Mouse (Mus musculus) left cerebral cortex, postnatal 36 days (tissue): ENCODE data around the gene Kcnq4. TPM values are rescaled to one million over a fixed set of nuclear protein-coding genes. Genes with fewer than 3 reads are reported as not detected.

Source experiments
- DNase-seq, 2 experiments: peaks; one replicate each; pipeline ENCODE4 v3.0.0; 2021 to 2022; ENCODE audit warnings: low spot score in 2 of 2, mixed read lengths in 1 of 2
- intact Hi-C: fragments of 180-260 bp; cut with DNase I; formaldehyde crosslinking; loops from one replicate; pipeline ENCODE4 v1.15.1; 2025
- total RNA-seq, 2 experiments: library from RNA; stranded (reverse); gene quantifications; 2 replicates each; pipeline ENCODE4 v1.2.3; 2021

Kcnq4 gene
- total RNA-seq, 2 experiments from 2014 or later = 6.5 to 7.7 TPM

GRCm38 (mm10) chr4:120682168-120682567 is 66.2 kb downstream of the Kcnq4 start:
- DNase-seq = peak; percentile 62
- intact Hi-C loops = loop anchor here (1.0 to 5.0 kb wide), 2 partner anchors 75 to 93 kb away; no protein-coding TSS in a partner anchor

GRCm38 (mm10) chr4:120680953-120681352 is 67.5 kb downstream of the Kcnq4 start:
- DNase-seq = no peak
- intact Hi-C loops = loop anchor here (5.0 kb wide), 1 partner anchor 76 kb away; no protein-coding TSS in a partner anchor

GRCm38 (mm10) chr4:120675640-120676039 is 72.8 kb downstream of the Kcnq4 start:
- DNase-seq = no peak
- intact Hi-C loops = no loop called here

- intact Hi-C loops = no loop called here
- DNase-seq = no peak
These were observed 73.5 kb downstream of the Kcnq4 start for GRCm38 (mm10) chr4:120674775-120675451.

- no peak for DNase-seq
- intact Hi-C loops = no loop called here
These were observed 74.8 kb downstream of the Kcnq4 start for GRCm38 (mm10) chr4:120673606-120674005.

- intact Hi-C loops = no loop called here
- DNase-seq = no peak
These were observed 77.4 kb downstream of the Kcnq4 start for GRCm38 (mm10) chr4:120671046-120671445.

- intact Hi-C loops = loop anchor here (5.0 kb wide), 1 partner anchor 77 kb away; no protein-coding TSS in a partner anchor
- DNase-seq = no peak
These were observed 78.8 kb downstream of the Kcnq4 start for GRCm38 (mm10) chr4:120669585-120669984.

GRCm38 (mm10) chr4:120668551-120668950 is 79.9 kb downstream of the Kcnq4 start:
- intact Hi-C loops = loop anchor here (5.0 kb wide), 1 partner anchor 76 kb away; no protein-coding TSS in a partner anchor

GRCm38 (mm10) chr4:120667555-120667954 is 80.9 kb downstream of the Kcnq4 start:
- no peak for DNase-seq
- intact Hi-C loops = loop anchor here (5.0 kb wide), 1 partner anchor 75 kb away; no protein-coding TSS in a partner anchor

More at GRCm38 (mm10) chr4:120668551-120668950, 79.9 kb downstream of the Kcnq4 start:
- DNase-seq = no peak

GRCm38 (mm10) chr4:120667045-120667501 is 81.3 kb downstream of the Kcnq4 start:
- intact Hi-C loops = loop anchor here (5.0 kb wide), 1 partner anchor 75 kb away; no protein-coding TSS in a partner anchor
- peak; percentile 58 to 65 for DNase-seq

GRCm38 (mm10) chr4:120666358-120667024 is 81.9 kb downstream of the Kcnq4 start, which contains the start of gene Cited4:
Gene Cited4, plus strand, starts transcription at chr4:120666572.
- intact Hi-C loops = loop anchor here (5.0 kb wide), 1 partner anchor 74 kb away; no protein-coding TSS in a partner anchor
- DNase-seq = peak; percentile 83 to 85

- DNase-seq = no peak
- intact Hi-C loops = loop anchor here (5.0 kb wide), 1 partner anchor 73 kb away; no protein-coding TSS in a partner anchor
These were observed 82.6 kb downstream of the Kcnq4 start for GRCm38 (mm10) chr4:120665782-120666181.

- intact Hi-C loops = loop anchor here (5.0 kb wide), 1 partner anchor 73 kb away; no protein-coding TSS in a partner anchor
- DNase-seq = no peak
These were observed 83.2 kb downstream of the Kcnq4 start for GRCm38 (mm10) chr4:120665144-120665700.

- intact Hi-C loops = no loop called here
- DNase-seq = no peak
These were observed 83.8 kb downstream of the Kcnq4 start for GRCm38 (mm10) chr4:120664601-120665000.

- peak; percentile 56 to 70 for DNase-seq
- intact Hi-C loops = loop anchor here (2.0 kb wide), 1 partner anchor 46 kb away; no protein-coding TSS in a partner anchor
These were observed 87.9 kb downstream of the Kcnq4 start for GRCm38 (mm10) chr4:120660485-120660884.

- DNase-seq = no peak
- intact Hi-C loops = no loop called here
These were observed 92.5 kb downstream of the Kcnq4 start for GRCm38 (mm10) chr4:120655898-120656297.

- DNase-seq = no peak
- intact Hi-C loops = no loop called here
These were observed 98.2 kb downstream of the Kcnq4 start for GRCm38 (mm10) chr4:120650208-120650592.

GRCm38 (mm10) chr4:120649369-120650207 is 98.8 kb downstream of the Kcnq4 start:
- intact Hi-C loops = no loop called here
- DNase-seq = peak; percentile 60 to 64
